Mouse (Mus musculus) cerebellum, adult 11-12 months (tissue): ENCODE results near the gene Rfesd.

Source experiments
- DNase-seq: peaks from one replicate; pipeline ENCODE4 v3.0.0; 2022

The Rfesd gene

DNA sequence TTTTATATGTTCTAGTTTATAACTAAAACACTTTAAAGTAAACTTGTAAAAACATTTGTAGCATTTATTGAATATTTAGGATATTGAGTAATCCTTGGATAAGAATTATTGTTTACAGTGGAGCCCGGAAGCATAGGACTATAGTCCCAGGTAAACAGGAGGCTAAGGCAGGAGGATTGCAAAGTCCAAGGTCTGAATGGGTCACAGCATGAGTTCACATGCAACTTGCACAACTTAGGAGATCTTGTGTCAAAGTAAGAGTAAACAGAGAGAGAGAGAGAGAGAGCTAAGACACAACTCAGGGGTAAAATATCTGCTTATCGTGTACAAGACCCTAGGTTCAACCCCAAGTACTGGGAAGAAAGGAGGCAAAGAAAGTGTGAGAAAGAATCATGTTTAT lies 41.9 kb downstream of the Rfesd start:
- DNase-seq = no peak

DNA sequence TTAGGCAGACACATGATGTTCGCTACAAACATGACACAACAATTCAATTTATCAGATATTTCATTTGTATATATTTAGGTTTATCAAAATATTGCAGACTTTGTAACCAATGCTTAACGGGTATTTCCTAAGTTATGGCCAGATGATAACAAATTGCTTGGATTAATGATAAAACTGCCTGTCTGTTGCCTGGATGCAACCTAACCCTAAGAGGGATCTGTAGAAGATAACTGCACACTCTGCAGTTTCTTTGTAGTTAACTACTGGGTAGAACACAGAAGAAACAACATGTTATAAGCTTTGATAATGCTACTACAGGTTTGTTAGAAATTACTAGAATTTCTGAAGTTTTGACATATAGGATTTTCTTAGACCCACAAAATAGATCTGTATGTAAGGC lies 42.3 kb downstream of the Rfesd start:
- DNase-seq = no peak

GRCm38 (mm10) chr13:75975629-75976028 lies 42.9 kb downstream of the Rfesd start:
- no peak for DNase-seq

DNA sequence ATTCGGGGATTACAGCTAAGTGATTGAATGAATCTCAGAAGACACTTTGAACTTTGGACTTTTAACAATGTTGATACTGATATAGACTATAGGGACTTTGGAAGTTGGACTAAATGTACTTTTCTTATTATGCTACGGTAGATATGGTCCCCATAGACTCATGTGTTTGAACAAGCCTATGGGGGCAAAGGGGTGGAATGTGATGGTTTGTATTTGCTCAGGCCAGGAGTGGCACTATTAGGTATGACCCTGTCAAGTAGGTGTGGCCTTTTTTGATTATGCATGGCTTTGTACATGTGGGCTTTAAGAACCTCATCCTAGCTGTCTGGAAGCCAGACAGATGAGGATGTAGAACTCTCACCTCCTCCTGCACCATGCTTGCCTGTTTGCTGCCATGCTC lies 44.0 kb downstream of the Rfesd start:
- no peak for DNase-seq

DNA sequence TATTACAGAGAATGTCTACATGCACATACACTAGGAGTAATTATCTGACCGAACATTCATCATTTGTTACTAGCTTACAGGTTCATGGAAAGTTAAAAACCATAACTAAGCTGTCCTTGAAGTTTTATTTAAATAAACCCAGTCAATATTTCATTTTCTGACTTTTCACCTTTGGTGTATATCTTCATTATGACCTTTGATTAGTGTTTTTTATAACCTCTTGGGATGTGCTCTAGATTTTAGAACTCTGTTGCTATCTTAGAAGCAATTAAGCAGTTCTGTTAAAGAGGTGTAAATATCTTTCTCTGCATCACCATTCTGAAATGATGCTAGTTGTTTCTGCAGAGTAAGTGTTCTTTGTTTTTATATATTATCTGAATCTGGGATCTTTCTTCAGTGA lies 51.7 kb downstream of the Rfesd start, which contains the start of gene Spata9:
Spata9 (plus strand) TSS at position 301 of the 400 bp plus-strand sequence.
- no peak for DNase-seq

- DNase-seq = no peak
These were observed 63.0 kb downstream of the Rfesd start for GRCm38 (mm10) chr13:75955357-75955992.
